Mouse (Mus musculus): ENCODE results near the gene Cep152. TPM values are rescaled to one million over a fixed set of nuclear protein-coding genes. Genes with fewer than 3 reads are reported as not detected.

Gene Cep152
- polyA plus RNA-seq, 1 experiment: 2.1 TPM

- TF ChIP-seq CTCF (IDR thresholded peaks at IDR 0.05; ENCODE audit: control insufficient read depth, insufficient read depth, insufficient replicate concordance, low read depth, low read length): no peak
- no peak for TF ChIP-seq POLR2A (IDR thresholded peaks at IDR 0.05; ENCODE audit: control insufficient read depth, low read depth, low read length)
- Histone ChIP-seq H3K4me1 (ENCODE audit: control insufficient read depth, insufficient read depth, low read length) (no peaks in the 10 kb centered on the region), H3K27ac (ENCODE audit: control insufficient read depth, insufficient read depth, low read depth, low read length) (no peak overlapping the region), H3K27me3 (ENCODE audit: control insufficient read depth, insufficient read depth, low read length) (no peaks in the 10 kb centered on the region), H3K36me3 (ENCODE audit: control insufficient read depth, insufficient read depth, low read length) (no peaks in the 10 kb centered on the region), H3K4me3 (ENCODE audit: control insufficient read depth, low read depth, low read length) (no peak overlapping the region)
Measured at GRCm38 (mm10) chr2:125560037-125560436, 64.9 kb downstream of the Cep152 start.

- H3K27me3 ChIP-seq (ENCODE audit: control insufficient read depth, insufficient read depth, low read length): no peaks in the 10 kb centered on the region
- TF ChIP-seq POLR2A (IDR thresholded peaks at IDR 0.05; ENCODE audit: control insufficient read depth, low read depth, low read length): no peak
- TF ChIP-seq CTCF (IDR thresholded peaks at IDR 0.05; ENCODE audit: control insufficient read depth, insufficient read depth, insufficient replicate concordance, low read depth, low read length): no peak
- H3K4me3 ChIP-seq (ENCODE audit: control insufficient read depth, low read depth, low read length): no peak overlapping the region
- H3K4me1 ChIP-seq (ENCODE audit: control insufficient read depth, insufficient read depth, low read length): no peaks in the 10 kb centered on the region
- H3K36me3 ChIP-seq (ENCODE audit: control insufficient read depth, insufficient read depth, low read length): no peaks in the 10 kb centered on the region
- peak overlapping the region; percentile 66 for H3K27ac ChIP-seq (ENCODE audit: control insufficient read depth, insufficient read depth, low read depth, low read length)
Measured at GRCm38 (mm10) chr2:125558634-125559589, 66.0 kb downstream of the Cep152 start.

GRCm38 (mm10) chr2:125555830-125556229, 69.1 kb downstream of the Cep152 start:
- TF ChIP-seq POLR2A (IDR thresholded peaks at IDR 0.05; ENCODE audit: control insufficient read depth, low read depth, low read length) (no peak), CTCF (IDR thresholded peaks at IDR 0.05; ENCODE audit: control insufficient read depth, insufficient read depth, insufficient replicate concordance, low read depth, low read length) (no peak)
- Histone ChIP-seq H3K4me3 (ENCODE audit: control insufficient read depth, low read depth, low read length) (no peak overlapping the region), H3K27ac (ENCODE audit: control insufficient read depth, insufficient read depth, low read depth, low read length) (no peak overlapping the region), H3K36me3 (ENCODE audit: control insufficient read depth, insufficient read depth, low read length) (no peaks in the 10 kb centered on the region), H3K4me1 (ENCODE audit: control insufficient read depth, insufficient read depth, low read length) (no peaks in the 10 kb centered on the region), H3K27me3 (ENCODE audit: control insufficient read depth, insufficient read depth, low read length) (no peaks in the 10 kb centered on the region)

GRCm38 (mm10) chr2:125548806-125549578, 75.9 kb downstream of the Cep152 start:
- TF ChIP-seq CTCF (IDR thresholded peaks at IDR 0.05; ENCODE audit: control insufficient read depth, insufficient read depth, insufficient replicate concordance, low read depth, low read length) (no peak), POLR2A (IDR thresholded peaks at IDR 0.05; ENCODE audit: control insufficient read depth, low read depth, low read length) (no peak)
- Histone ChIP-seq H3K27me3 (ENCODE audit: control insufficient read depth, insufficient read depth, low read length) (no peaks in the 10 kb centered on the region), H3K36me3 (ENCODE audit: control insufficient read depth, insufficient read depth, low read length) (no peaks in the 10 kb centered on the region), H3K4me3 (ENCODE audit: control insufficient read depth, low read depth, low read length) (no peak overlapping the region), H3K27ac (ENCODE audit: control insufficient read depth, insufficient read depth, low read depth, low read length) (no peak overlapping the region; the same call in 1 of the 2 replicates), H3K4me1 (ENCODE audit: control insufficient read depth, insufficient read depth, low read length) (no peaks in the 10 kb centered on the region)

- H3K4me1 ChIP-seq (ENCODE audit: control insufficient read depth, insufficient read depth, low read length): no peaks in the 10 kb centered on the region
- no peaks in the 10 kb centered on the region for H3K27me3 ChIP-seq (ENCODE audit: control insufficient read depth, insufficient read depth, low read length)
- no peak overlapping the region for H3K27ac ChIP-seq (ENCODE audit: control insufficient read depth, insufficient read depth, low read depth, low read length)
- no peak overlapping the region for H3K4me3 ChIP-seq (ENCODE audit: control insufficient read depth, low read depth, low read length)
- H3K36me3 ChIP-seq (ENCODE audit: control insufficient read depth, insufficient read depth, low read length): no peaks in the 10 kb centered on the region
- TF ChIP-seq POLR2A (IDR thresholded peaks at IDR 0.05; ENCODE audit: control insufficient read depth, low read depth, low read length) (no peak), CTCF (IDR thresholded peaks at IDR 0.05; ENCODE audit: control insufficient read depth, insufficient read depth, insufficient replicate concordance, low read depth, low read length) (no peak)
Measured at GRCm38 (mm10) chr2:125544986-125545385, 79.9 kb downstream of the Cep152 start.

- TF ChIP-seq POLR2A (IDR thresholded peaks at IDR 0.05; ENCODE audit: control insufficient read depth, low read depth, low read length): no peak
- TF ChIP-seq CTCF (IDR thresholded peaks at IDR 0.05; ENCODE audit: control insufficient read depth, insufficient read depth, insufficient replicate concordance, low read depth, low read length): no peak
- Histone ChIP-seq H3K36me3 (ENCODE audit: control insufficient read depth, insufficient read depth, low read length) (no peaks in the 10 kb centered on the region), H3K4me1 (ENCODE audit: control insufficient read depth, insufficient read depth, low read length) (no peaks in the 10 kb centered on the region), H3K27ac (ENCODE audit: control insufficient read depth, insufficient read depth, low read depth, low read length) (no peak overlapping the region), H3K4me3 (ENCODE audit: control insufficient read depth, low read depth, low read length) (no peak overlapping the region), H3K27me3 (ENCODE audit: control insufficient read depth, insufficient read depth, low read length) (no peaks in the 10 kb centered on the region)
Measured at GRCm38 (mm10) chr2:125543646-125544045, 81.3 kb downstream of the Cep152 start.

- H3K27ac ChIP-seq (ENCODE audit: control insufficient read depth, insufficient read depth, low read depth, low read length): no peak overlapping the region
- no peaks in the 10 kb centered on the region for H3K36me3 ChIP-seq (ENCODE audit: control insufficient read depth, insufficient read depth, low read length)
- no peak overlapping the region for H3K4me3 ChIP-seq (ENCODE audit: control insufficient read depth, low read depth, low read length)
- H3K4me1 ChIP-seq (ENCODE audit: control insufficient read depth, insufficient read depth, low read length): no peaks in the 10 kb centered on the region
- no peaks in the 10 kb centered on the region for H3K27me3 ChIP-seq (ENCODE audit: control insufficient read depth, insufficient read depth, low read length)
- no peak for TF ChIP-seq POLR2A (IDR thresholded peaks at IDR 0.05; ENCODE audit: control insufficient read depth, low read depth, low read length)
- TF ChIP-seq CTCF (IDR thresholded peaks at IDR 0.05; ENCODE audit: control insufficient read depth, insufficient read depth, insufficient replicate concordance, low read depth, low read length): no peak
Measured at GRCm38 (mm10) chr2:125541451-125541850, 83.5 kb downstream of the Cep152 start.
